Mouse (Mus musculus) ES-Bruce4 (cell line): ENCODE data around the gene Dhx37. TPM values are rescaled to one million over a fixed set of nuclear protein-coding genes. Genes with fewer than 3 reads are reported as not detected.

Source experiments
- H3K27ac ChIP-seq: 2 replicates; pipeline ENCODE4 v1.5.1; 2012; ENCODE audit warnings: low read length, inconsistent platforms; ENCODE audit not compliant: insufficient read depth
- H3K27me3 ChIP-seq: 2 replicates; pipeline ENCODE4 v1.6.1; 2012; ENCODE audit warnings: mild to moderate bottlenecking, low read length, inconsistent platforms; ENCODE audit not compliant: control insufficient read depth, poor library complexity, insufficient read depth, severe bottlenecking
- H3K36me3 ChIP-seq: 2 replicates; pipeline ENCODE4 v1.6.1; 2012; ENCODE audit warnings: inconsistent platforms, mild to moderate bottlenecking, low read length, moderate library complexity; ENCODE audit not compliant: control insufficient read depth, poor library complexity, insufficient read depth, severe bottlenecking
- H3K4me1 ChIP-seq: one replicate; pipeline ENCODE4 v1.8.1; 2011; ENCODE audit warnings: low read length; ENCODE audit not compliant: control insufficient read depth, insufficient read depth
- H3K4me3 ChIP-seq: 2 replicates; pipeline ENCODE4 v1.5.1; 2011; ENCODE audit warnings: low read depth, mild to moderate bottlenecking, low read length
- H3K9ac ChIP-seq: 2 replicates; pipeline ENCODE4 v1.6.1; 2012; ENCODE audit warnings: low read depth, mild to moderate bottlenecking, inconsistent platforms; ENCODE audit not compliant: poor library complexity, severe bottlenecking
- H3K9me3 ChIP-seq: replicated peaks from 2 replicates; pipeline ENCODE4 v1.6.1; 2012; ENCODE audit warnings: mild to moderate bottlenecking, low read length, inconsistent platforms; ENCODE audit not compliant: control insufficient read depth, poor library complexity, insufficient read depth, severe bottlenecking
- CTCF ChIP-seq: IDR thresholded peaks from one replicate; pipeline ENCODE4 v1.8.1; 2011; ENCODE audit warnings: low read depth, low read length
- EP300 ChIP-seq: IDR thresholded peaks from 2 replicates; pipeline ENCODE4 v1.6.1; 2011; ENCODE audit warnings: low read depth, low read length; ENCODE audit not compliant: insufficient read depth
- POLR2A ChIP-seq: IDR thresholded peaks from one replicate; pipeline ENCODE4 v1.8.1; 2011; ENCODE audit warnings: low read length; ENCODE audit not compliant: insufficient read depth
- polyA plus RNA-seq: library from polyadenylated mRNA; stranded (reverse); fragments of >200 nt; gene quantifications from 2 replicates; pipeline ENCODE4 v1.2.4, GENCODE M21; 2011; ENCODE audit warnings: low read depth; ENCODE audit not compliant: missing spikeins, insufficient read depth, insufficient read length

The Dhx37 gene
- polyA plus RNA-seq, 1 experiment = 35.2 TPM

DNA sequence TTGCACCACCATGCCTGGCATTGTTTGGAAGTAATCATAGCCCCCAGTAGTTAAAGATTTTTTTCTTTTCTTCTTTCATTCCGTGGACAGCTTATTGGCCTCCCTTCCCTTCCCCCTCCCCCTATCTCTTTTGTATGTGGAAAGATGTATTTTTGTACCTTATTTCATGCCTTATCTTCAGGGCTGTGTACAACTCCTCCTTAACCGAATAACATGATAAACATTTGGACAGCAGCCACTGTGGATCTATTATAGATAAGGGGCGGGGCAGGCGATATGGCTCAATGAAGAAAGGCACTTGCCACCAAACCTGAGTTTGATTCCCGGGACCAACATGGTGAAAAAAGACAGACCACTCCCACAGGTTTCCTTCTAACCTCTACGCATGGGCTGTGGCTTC is 23.6 kb upstream of the Dhx37 start:
- Histone ChIP-seq H3K27ac (no peak overlapping the region), H3K4me1 (no peaks in the 10 kb centered on the region), H3K9ac (no peak overlapping the region), H3K27me3 (no peaks in the 10 kb centered on the region), H3K4me3 (no peak overlapping the region), H3K36me3 (peaks cover 12% of the 10 kb centered on the region), H3K9me3 (no peaks in the 10 kb centered on the region)
- no peak for TF ChIP-seq POLR2A
- TF ChIP-seq CTCF = no peak
- no peak for TF ChIP-seq EP300

DNA sequence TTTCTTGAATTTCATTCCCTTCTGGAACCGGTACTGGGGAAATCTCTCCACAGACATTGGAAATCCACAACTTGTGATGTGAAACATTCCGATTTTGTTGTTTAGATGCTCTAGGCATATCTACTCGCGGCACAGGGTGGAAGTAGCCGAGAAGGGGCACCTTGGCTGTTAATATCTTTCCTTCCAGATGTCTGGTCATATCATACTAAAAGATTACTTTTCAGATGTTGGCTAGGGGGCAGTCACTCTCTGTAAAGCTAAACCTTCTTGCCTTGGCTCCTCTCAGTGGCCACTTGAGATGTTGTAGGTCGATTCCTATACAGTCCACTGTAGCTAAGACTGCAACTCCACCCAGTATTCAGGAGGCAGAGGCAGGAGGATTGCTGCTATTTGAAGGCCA is 22.2 kb upstream of the Dhx37 start:
- H3K9ac ChIP-seq = no peak overlapping the region
- H3K36me3 ChIP-seq = peaks cover 12% of the 10 kb centered on the region
- no peak overlapping the region for H3K27ac ChIP-seq
- H3K27me3 ChIP-seq = no peaks in the 10 kb centered on the region
- no peaks in the 10 kb centered on the region for H3K4me1 ChIP-seq
- no peak for TF ChIP-seq POLR2A
- no peaks in the 10 kb centered on the region for H3K9me3 ChIP-seq
- H3K4me3 ChIP-seq = no peak overlapping the region

DNA sequence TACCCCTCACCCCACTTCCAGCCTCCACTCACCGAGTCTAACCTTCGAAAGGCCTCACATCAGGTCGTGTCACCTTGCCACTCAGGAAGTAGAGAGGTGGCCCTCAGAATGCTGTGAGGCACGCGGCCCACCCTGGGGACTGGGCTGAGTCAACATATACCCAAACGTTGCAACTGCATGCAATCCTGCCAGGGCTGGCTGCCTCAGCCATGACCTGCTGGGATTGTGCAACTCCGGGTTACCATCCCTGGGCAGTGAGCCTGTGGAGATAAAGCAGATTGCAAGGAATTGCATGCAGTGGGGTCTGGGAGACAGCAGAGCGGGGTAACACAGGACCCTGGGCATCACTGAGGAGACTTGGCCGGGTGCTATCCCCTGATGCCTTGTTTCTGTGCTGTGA is 18.7 kb upstream of the Dhx37 start:
- TF ChIP-seq EP300 (no peak), CTCF (no peak), POLR2A (no peak)
- Histone ChIP-seq H3K4me1 (no peaks in the 10 kb centered on the region), H3K4me3 (no peak overlapping the region), H3K9ac (no peak overlapping the region), H3K27me3 (no peaks in the 10 kb centered on the region), H3K9me3 (no peaks in the 10 kb centered on the region), H3K27ac (no peak overlapping the region), H3K36me3 (peaks cover 12% of the 10 kb centered on the region)

DNA sequence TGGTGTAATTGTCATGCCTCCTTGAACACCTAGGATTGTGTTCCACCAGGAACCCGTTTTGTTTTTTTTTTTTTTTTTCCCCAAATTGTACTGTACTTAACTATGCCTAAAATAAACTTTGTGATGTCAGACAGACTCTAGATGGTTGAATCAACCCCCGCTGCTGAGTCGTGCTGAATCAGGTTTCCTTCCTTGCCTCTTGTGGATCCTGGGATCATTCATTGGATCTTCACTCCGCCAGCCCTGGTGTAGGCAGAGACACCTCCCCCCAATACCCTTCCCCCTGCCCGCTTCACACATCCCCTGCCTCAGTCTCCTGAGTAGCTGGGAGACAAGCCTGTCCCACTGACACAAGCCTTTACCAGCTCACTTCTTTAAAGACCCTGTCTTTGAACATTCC is 15.4 kb upstream of the Dhx37 start:
- no peaks in the 10 kb centered on the region for H3K36me3 ChIP-seq

DNA sequence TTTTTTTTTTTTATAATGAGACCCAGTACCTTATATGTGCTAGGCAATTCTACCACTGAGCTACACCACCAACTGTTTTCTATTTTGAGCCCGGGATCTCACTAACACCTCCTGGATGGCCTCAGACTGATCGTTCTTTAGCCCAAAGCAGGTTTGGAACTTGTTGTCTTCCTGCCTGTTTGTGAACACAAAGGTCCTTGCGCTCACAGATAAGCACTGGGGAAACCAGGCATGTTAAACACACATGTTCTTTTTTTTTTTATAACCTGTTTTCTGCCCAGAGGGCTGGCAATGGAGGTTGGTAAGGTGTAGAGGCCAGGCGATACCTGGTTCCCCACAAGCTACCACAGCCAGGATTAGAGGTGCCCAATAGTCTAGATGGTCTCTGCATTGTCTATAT is 14.7 kb upstream of the Dhx37 start:
- no peak overlapping the region for H3K27ac ChIP-seq
- H3K4me1 ChIP-seq = no peaks in the 10 kb centered on the region
- H3K4me3 ChIP-seq = no peak overlapping the region
- H3K9ac ChIP-seq = no peak overlapping the region
- no peak for TF ChIP-seq EP300
- TF ChIP-seq POLR2A = no peak
- no peak for TF ChIP-seq CTCF
- H3K9me3 ChIP-seq = no peaks in the 10 kb centered on the region
- H3K27me3 ChIP-seq = no peaks in the 10 kb centered on the region
- no peaks in the 10 kb centered on the region for H3K36me3 ChIP-seq

More for the DNA sequence above, 15.4 kb upstream of the Dhx37 start:
- Histone ChIP-seq H3K9me3 (no peaks in the 10 kb centered on the region), H3K9ac (no peak overlapping the region), H3K27me3 (no peaks in the 10 kb centered on the region), H3K4me3 (no peak overlapping the region), H3K4me1 (no peaks in the 10 kb centered on the region), H3K27ac (no peak overlapping the region)
- no peak for TF ChIP-seq POLR2A
- TF ChIP-seq CTCF = no peak
- no peak for TF ChIP-seq EP300

DNA sequence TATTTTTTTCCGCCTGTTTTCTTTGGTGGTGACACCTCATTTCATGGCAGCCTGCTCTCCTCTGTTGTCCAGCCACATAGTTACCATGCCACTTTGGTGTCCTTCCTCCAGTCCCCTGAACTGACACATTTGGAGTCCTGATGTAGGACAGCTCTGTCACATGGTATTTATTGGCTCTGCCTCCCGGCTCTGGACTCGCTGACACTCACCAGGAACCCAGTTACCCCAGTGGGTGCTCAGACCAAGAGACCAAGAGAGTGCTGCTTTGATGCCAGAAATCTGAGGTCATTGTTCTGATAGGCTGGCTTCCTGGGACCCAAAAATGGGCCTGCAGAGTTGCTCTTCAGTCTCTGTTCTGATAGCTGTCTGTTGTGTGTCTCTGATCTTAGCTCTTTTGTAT is 14.1 kb upstream of the Dhx37 start:
- Histone ChIP-seq H3K27ac (no peak overlapping the region), H3K9ac (no peak overlapping the region), H3K36me3 (no peaks in the 10 kb centered on the region), H3K9me3 (no peaks in the 10 kb centered on the region), H3K4me3 (no peak overlapping the region), H3K27me3 (no peaks in the 10 kb centered on the region), H3K4me1 (no peaks in the 10 kb centered on the region)
- no peak for TF ChIP-seq CTCF
- TF ChIP-seq POLR2A = no peak
- TF ChIP-seq EP300 = no peak

DNA sequence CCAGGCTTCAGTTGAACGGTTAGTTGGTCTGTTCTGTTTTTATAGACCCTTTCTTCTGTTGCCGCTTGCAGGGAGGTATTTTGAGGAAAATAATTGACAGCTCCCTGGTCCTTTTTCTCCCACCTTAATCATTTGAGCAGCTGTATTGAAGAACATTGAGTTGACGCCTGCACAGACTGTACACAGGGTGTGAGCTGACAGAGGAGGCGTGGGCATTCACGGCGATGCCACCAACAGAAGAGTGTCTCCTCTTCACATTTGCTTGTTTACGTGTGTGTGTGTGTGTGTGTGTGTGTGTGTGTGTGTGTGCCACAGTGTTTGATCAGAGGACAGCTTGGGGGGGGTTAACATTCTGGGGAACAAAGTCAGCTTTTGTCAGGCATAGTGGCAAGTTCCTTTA is 12.4 kb upstream of the Dhx37 start:
- Histone ChIP-seq H3K9ac (no peak overlapping the region), H3K4me3 (no peak overlapping the region), H3K27me3 (no peaks in the 10 kb centered on the region), H3K36me3 (no peaks in the 10 kb centered on the region), H3K27ac (no peak overlapping the region), H3K9me3 (no peaks in the 10 kb centered on the region), H3K4me1 (no peaks in the 10 kb centered on the region)
- TF ChIP-seq EP300 (no peak), POLR2A (no peak), CTCF (no peak)
